Mouse (Mus musculus) kidney, adult 2 months (tissue): ENCODE results near the gene Kif16b. TPM values are rescaled to one million over a fixed set of nuclear protein-coding genes. Genes with fewer than 3 reads are reported as not detected.
A peak's percentile ranks its signal among the peaks of the same experiment; 100 is the strongest.

Source experiments
- DNase-seq: peaks from one replicate; pipeline ENCODE4 v3.0.0; 2021
- H3K27ac ChIP-seq: fragments of 200-500 bp; 2 replicates; pipeline ENCODE4 v1.5.1; 2012; ENCODE audit warnings: low read depth, low read length, control low read depth, inconsistent platforms; ENCODE audit not compliant: insufficient read depth
- H3K27me3 ChIP-seq: fragments of 200-500 bp; replicated peaks from 2 replicates; pipeline ENCODE4 v1.6.1; 2012; ENCODE audit warnings: mild to moderate bottlenecking, moderate library complexity, low read length, inconsistent platforms; ENCODE audit not compliant: control insufficient read depth, insufficient read depth
- H3K36me3 ChIP-seq: fragments of 200-500 bp; 2 replicates; pipeline ENCODE4 v1.6.1; 2012; ENCODE audit warnings: mild to moderate bottlenecking, moderate library complexity, low read length, inconsistent platforms; ENCODE audit not compliant: control insufficient read depth, insufficient read depth
- H3K4me1 ChIP-seq: fragments of 200-500 bp; 2 replicates; pipeline ENCODE4 v1.6.1; 2011; ENCODE audit warnings: low read length; ENCODE audit not compliant: control insufficient read depth, insufficient read depth
- H3K4me3 ChIP-seq: fragments of 200-500 bp; 2 replicates; pipeline ENCODE4 v1.5.1; 2011; ENCODE audit warnings: mild to moderate bottlenecking, low read depth, low read length, control low read depth; ENCODE audit not compliant: insufficient read depth
- CTCF ChIP-seq: fragments of 200-500 bp; conservative IDR thresholded peaks from 2 replicates; pipeline ENCODE4 v1.5.1; 2011; ENCODE audit warnings: low read depth, mild to moderate bottlenecking, control low read depth, low read length, moderate library complexity, mixed read lengths; ENCODE audit not compliant: insufficient read depth, insufficient read length
- POLR2A ChIP-seq: fragments of 200-500 bp; IDR thresholded peaks from one replicate; pipeline ENCODE4 v1.6.1; 2011; ENCODE audit warnings: low read depth, low read length, control low read depth
- WGBS: fragments of 180-500 bp; shearing (Covaris S2); methylation state at CpG from one replicate; pipeline ENCODE4 v1.1.7; 2018; 5-methylcytosine and 5-hydroxymethylcytosine counted together
- polyA plus RNA-seq: library from polyadenylated mRNA; depleted of rRNA; stranded (reverse); fragments of >200 nt; gene quantifications from 2 replicates; pipeline ENCODE4 v1.2.3, GENCODE M21; 2012

Gene Kif16b
- polyA plus RNA-seq, 1 experiment, result 25.9 TPM

- H3K36me3 ChIP-seq, result no peaks in the 10 kb centered on the region; the same call in 1 of the 2 replicates
- H3K4me3 ChIP-seq, result no peak overlapping the region
- no peak overlapping the region for H3K27ac ChIP-seq
- TF ChIP-seq CTCF, result no peak
- no peak for TF ChIP-seq POLR2A
- no peaks in the 10 kb centered on the region for H3K4me1 ChIP-seq
- no peaks in the 10 kb centered on the region for H3K27me3 ChIP-seq
- no peak for DNase-seq
These were observed 185.4 kb downstream of the Kif16b start for GRCm38 (mm10) chr2:142715912-142716260.

GRCm38 (mm10) chr2:142715186-142715911 lies 186.0 kb downstream of the Kif16b start:
- Histone ChIP-seq H3K36me3 (no peaks in the 10 kb centered on the region; the same call in 1 of the 2 replicates), H3K4me1 (no peaks in the 10 kb centered on the region), H3K4me3 (no peak overlapping the region), H3K27me3 (no peaks in the 10 kb centered on the region), H3K27ac (no peak overlapping the region)
- no peak for TF ChIP-seq CTCF
- no peak for TF ChIP-seq POLR2A
- DNase-seq, result no peak
- 50% methylated on average over 1 of the region's 1 CpGs for WGBS

DNA sequence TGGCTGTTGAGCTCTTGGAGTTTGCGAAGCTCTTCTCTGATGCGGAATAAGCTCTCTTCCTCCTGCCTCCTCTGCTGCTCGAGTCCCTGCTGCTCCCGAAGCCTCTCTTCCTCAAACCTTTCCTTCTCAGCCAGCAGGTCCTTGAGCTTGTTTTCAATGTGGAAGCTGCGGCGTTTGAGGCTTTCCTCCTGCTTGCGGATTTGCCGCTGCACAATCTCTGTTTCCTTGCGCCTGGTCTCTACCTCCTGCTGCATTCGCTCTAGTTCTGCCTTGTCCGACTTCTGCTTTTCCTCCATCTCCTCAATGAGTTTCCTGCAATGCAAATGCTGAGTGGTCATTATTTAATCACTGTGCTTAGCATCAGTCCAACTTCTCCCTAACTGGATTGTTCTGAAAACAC lies 188.6 kb downstream of the Kif16b start:
- Histone ChIP-seq H3K36me3 (peaks cover 5% of the 10 kb centered on the region), H3K4me1 (no peaks in the 10 kb centered on the region), H3K27ac (no peak overlapping the region), H3K27me3 (no peaks in the 10 kb centered on the region), H3K4me3 (no peak overlapping the region)
- TF ChIP-seq POLR2A, result no peak
- TF ChIP-seq CTCF, result no peak
- 93% methylated on average over 11 of the region's 11 CpGs for WGBS
- DNase-seq, result no peak

DNA sequence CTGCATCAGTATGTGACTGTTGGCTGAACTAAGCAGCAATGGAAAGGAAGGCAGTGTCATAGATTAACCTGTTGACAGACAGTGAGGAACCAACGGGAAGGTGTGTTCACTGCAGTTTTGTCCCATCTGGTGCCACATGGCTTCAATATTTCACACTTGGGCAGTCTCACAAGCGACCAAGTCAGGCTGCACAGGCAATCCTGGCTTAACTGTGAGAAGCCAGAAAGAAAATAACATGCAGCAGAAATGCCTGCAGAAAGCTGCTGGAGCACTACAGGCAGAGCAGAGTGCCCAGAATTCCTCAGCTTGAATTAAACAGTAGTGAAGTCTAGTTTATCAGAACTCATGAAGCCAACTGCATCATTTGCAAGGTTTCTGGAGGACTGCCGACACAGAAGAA lies 192.0 kb downstream of the Kif16b start:
- Histone ChIP-seq H3K4me3 (no peak overlapping the region), H3K36me3 (peaks cover 5% of the 10 kb centered on the region), H3K27me3 (no peaks in the 10 kb centered on the region), H3K27ac (no peak overlapping the region), H3K4me1 (no peaks in the 10 kb centered on the region)
- TF ChIP-seq POLR2A, result no peak
- TF ChIP-seq CTCF, result no peak
- no peak for DNase-seq
- 59% methylated on average over 3 of the region's 3 CpGs for WGBS

GRCm38 (mm10) chr2:142700689-142701088 lies 200.6 kb downstream of the Kif16b start:
- no peaks in the 10 kb centered on the region; the same call in 1 of the 2 replicates for H3K36me3 ChIP-seq
- H3K27me3 ChIP-seq, result no peaks in the 10 kb centered on the region
- no peak for DNase-seq
- no peak overlapping the region for H3K27ac ChIP-seq
- TF ChIP-seq CTCF (no peak), POLR2A (no peak)
- WGBS, result 77% methylated on average over 4 of the region's 4 CpGs
- H3K4me3 ChIP-seq, result no peak overlapping the region
- no peaks in the 10 kb centered on the region for H3K4me1 ChIP-seq

DNA sequence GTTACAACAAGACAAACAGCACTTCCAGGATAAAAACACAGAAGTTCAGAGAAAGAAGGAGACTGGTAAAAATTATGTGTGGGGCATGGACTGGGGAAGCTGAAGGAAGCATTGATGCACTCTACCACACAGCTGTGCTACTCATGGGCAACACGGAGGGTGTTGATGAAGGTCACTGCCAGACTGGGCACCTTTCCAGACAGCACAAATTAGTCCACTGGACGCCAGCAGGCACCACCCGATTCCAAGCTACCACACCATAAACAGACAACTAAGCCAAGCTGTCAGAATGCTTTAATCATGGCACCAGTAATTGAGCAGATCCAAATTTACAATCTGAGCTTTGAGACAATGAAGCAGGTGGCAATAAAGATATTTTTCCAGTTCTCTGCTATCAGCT lies 202.7 kb downstream of the Kif16b start:
- H3K4me1 ChIP-seq, result no peaks in the 10 kb centered on the region
- TF ChIP-seq CTCF (no peak), POLR2A (no peak)
- H3K27ac ChIP-seq, result no peak overlapping the region
- no peak overlapping the region for H3K4me3 ChIP-seq
- 22% methylated on average over 3 of the region's 3 CpGs for WGBS
- DNase-seq, result peak; percentile 44
- no peaks in the 10 kb centered on the region; the same call in 1 of the 2 replicates for H3K36me3 ChIP-seq
- H3K27me3 ChIP-seq, result no peaks in the 10 kb centered on the region

- TF ChIP-seq CTCF, result no peak
- no peak for TF ChIP-seq POLR2A
- DNase-seq, result no peak
- Histone ChIP-seq H3K36me3 (no peaks in the 10 kb centered on the region; the same call in 1 of the 2 replicates), H3K27ac (no peak overlapping the region), H3K4me1 (no peaks in the 10 kb centered on the region), H3K4me3 (no peak overlapping the region), H3K27me3 (no peaks in the 10 kb centered on the region)
- 92% methylated on average over 1 of the region's 1 CpGs for WGBS
These were observed 206.4 kb downstream of the Kif16b start for GRCm38 (mm10) chr2:142694936-142695331.
